Mouse (Mus musculus): Measurements from ENCODE around the gene Prkcb. TPM values are rescaled to one million over a fixed set of nuclear protein-coding genes. Genes with fewer than 3 reads are reported as not detected.

The Prkcb gene
- polyA plus RNA-seq, 1 experiment from 2014 or later = 4.8 TPM

GRCm38 (mm10) chr7:122423816-122424215, 135.3 kb downstream of the Prkcb start:
- no peak overlapping the region for H3K4me3 ChIP-seq (ENCODE audit: low read length)
- no peak overlapping the region for H3K27ac ChIP-seq (ENCODE audit: low read length)
- H3K4me1 ChIP-seq (ENCODE audit: insufficient read depth, low read length) = no peaks in the 10 kb centered on the region
- H3K9ac ChIP-seq (replicated peaks; ENCODE audit: low read length) = no peak overlapping the region
- no peaks in the 10 kb centered on the region for H3K9me3 ChIP-seq (ENCODE audit: low read length)
- no peak overlapping the region for H3K4me2 ChIP-seq (replicated peaks; ENCODE audit: low read depth, low read length)
- H3K27me3 ChIP-seq (ENCODE audit: insufficient read depth, low read length) = no peaks in the 10 kb centered on the region
- no peaks in the 10 kb centered on the region for H3K36me3 ChIP-seq (ENCODE audit: insufficient read depth, low read length)
- no peak for ATAC-seq (ENCODE audit: low FRiP score, low TSS enrichment)
- WGBS = 45% methylated on average over 4 of the region's 4 CpGs

- H3K9me3 ChIP-seq (ENCODE audit: low read length) = no peaks in the 10 kb centered on the region
- WGBS = 40% methylated on average over 5 of the region's 5 CpGs
- H3K36me3 ChIP-seq (ENCODE audit: insufficient read depth, low read length) = no peaks in the 10 kb centered on the region
- H3K4me2 ChIP-seq (replicated peaks; ENCODE audit: low read depth, low read length) = no peak overlapping the region
- H3K4me1 ChIP-seq (ENCODE audit: insufficient read depth, low read length) = no peaks in the 10 kb centered on the region
- H3K27me3 ChIP-seq (ENCODE audit: insufficient read depth, low read length) = no peaks in the 10 kb centered on the region
- no peak overlapping the region for H3K27ac ChIP-seq (ENCODE audit: low read length)
- no peak overlapping the region for H3K9ac ChIP-seq (replicated peaks; ENCODE audit: low read length)
- no peak overlapping the region for H3K4me3 ChIP-seq (ENCODE audit: low read length)
- ATAC-seq (ENCODE audit: low FRiP score, low TSS enrichment) = 0 out of 2 replicates have a peak, but pooled peaks have one; percentile 23
Measured at GRCm38 (mm10) chr7:122429134-122429533, 140.6 kb downstream of the Prkcb start.

GRCm38 (mm10) chr7:122432401-122432800, 143.8 kb downstream of the Prkcb start:
- no peaks in the 10 kb centered on the region for H3K27me3 ChIP-seq (ENCODE audit: insufficient read depth, low read length)
- H3K9ac ChIP-seq (replicated peaks; ENCODE audit: low read length) = no peak overlapping the region
- ATAC-seq (ENCODE audit: low FRiP score, low TSS enrichment) = no peak
- WGBS = 80% methylated on average over 4 of the region's 4 CpGs
- no peak overlapping the region for H3K4me3 ChIP-seq (ENCODE audit: low read length)
- no peaks in the 10 kb centered on the region for H3K9me3 ChIP-seq (ENCODE audit: low read length)
- H3K4me1 ChIP-seq (ENCODE audit: insufficient read depth, low read length) = no peaks in the 10 kb centered on the region
- no peak overlapping the region for H3K27ac ChIP-seq (ENCODE audit: low read length)
- no peaks in the 10 kb centered on the region for H3K36me3 ChIP-seq (ENCODE audit: insufficient read depth, low read length)
- no peak overlapping the region for H3K4me2 ChIP-seq (replicated peaks; ENCODE audit: low read depth, low read length)

- no peak overlapping the region for H3K9ac ChIP-seq (replicated peaks; ENCODE audit: low read length)
- no peaks in the 10 kb centered on the region for H3K27me3 ChIP-seq (ENCODE audit: insufficient read depth, low read length)
- no peaks in the 10 kb centered on the region for H3K4me1 ChIP-seq (ENCODE audit: insufficient read depth, low read length)
- H3K36me3 ChIP-seq (ENCODE audit: insufficient read depth, low read length) = no peaks in the 10 kb centered on the region
- H3K4me3 ChIP-seq (ENCODE audit: low read length) = no peak overlapping the region
- no peaks in the 10 kb centered on the region for H3K9me3 ChIP-seq (ENCODE audit: low read length)
- no peak overlapping the region for H3K27ac ChIP-seq (ENCODE audit: low read length)
- no peak overlapping the region for H3K4me2 ChIP-seq (replicated peaks; ENCODE audit: low read depth, low read length)
- WGBS = 80% methylated on average over 5 of the region's 5 CpGs
- no peak for ATAC-seq (ENCODE audit: low FRiP score, low TSS enrichment)
Measured at GRCm38 (mm10) chr7:122433377-122433776, 144.8 kb downstream of the Prkcb start.

- Histone ChIP-seq H3K36me3 (ENCODE audit: insufficient read depth, low read length) (no peaks in the 10 kb centered on the region), H3K9me3 (ENCODE audit: low read length) (no peaks in the 10 kb centered on the region), H3K4me2 (replicated peaks; ENCODE audit: low read depth, low read length) (no peak overlapping the region), H3K9ac (replicated peaks; ENCODE audit: low read length) (no peak overlapping the region), H3K27ac (ENCODE audit: low read length) (no peak overlapping the region), H3K4me3 (ENCODE audit: low read length) (no peak overlapping the region), H3K27me3 (ENCODE audit: insufficient read depth, low read length) (no peaks in the 10 kb centered on the region), H3K4me1 (ENCODE audit: insufficient read depth, low read length) (no peaks in the 10 kb centered on the region)
- WGBS = 76% methylated on average over 4 of the region's 4 CpGs
- ATAC-seq (ENCODE audit: low FRiP score, low TSS enrichment) = no peak
Measured at GRCm38 (mm10) chr7:122434941-122435340, 146.4 kb downstream of the Prkcb start.

- H3K36me3 ChIP-seq (ENCODE audit: insufficient read depth, low read length) = no peaks in the 10 kb centered on the region
- H3K4me2 ChIP-seq (replicated peaks; ENCODE audit: low read depth, low read length) = no peak overlapping the region
- ATAC-seq (ENCODE audit: low FRiP score, low TSS enrichment) = no peak
- no peaks in the 10 kb centered on the region for H3K27me3 ChIP-seq (ENCODE audit: insufficient read depth, low read length)
- no peak overlapping the region for H3K27ac ChIP-seq (ENCODE audit: low read length)
- no peak overlapping the region for H3K9ac ChIP-seq (replicated peaks; ENCODE audit: low read length)
- no peaks in the 10 kb centered on the region for H3K9me3 ChIP-seq (ENCODE audit: low read length)
- H3K4me3 ChIP-seq (ENCODE audit: low read length) = no peak overlapping the region
- no peaks in the 10 kb centered on the region for H3K4me1 ChIP-seq (ENCODE audit: insufficient read depth, low read length)
- 85% methylated on average over 7 of the region's 7 CpGs for WGBS
Measured at GRCm38 (mm10) chr7:122435561-122435960, 147.0 kb downstream of the Prkcb start.

- no peak overlapping the region for H3K9ac ChIP-seq (replicated peaks; ENCODE audit: low read length)
- WGBS = 84% methylated on average over 1 of the region's 1 CpGs
- no peak for ATAC-seq (ENCODE audit: low FRiP score, low TSS enrichment)
- no peak overlapping the region for H3K4me2 ChIP-seq (replicated peaks; ENCODE audit: low read depth, low read length)
- no peak overlapping the region for H3K27ac ChIP-seq (ENCODE audit: low read length)
- H3K36me3 ChIP-seq (ENCODE audit: insufficient read depth, low read length) = no peaks in the 10 kb centered on the region
- H3K27me3 ChIP-seq (ENCODE audit: insufficient read depth, low read length) = no peaks in the 10 kb centered on the region
- no peak overlapping the region for H3K4me3 ChIP-seq (ENCODE audit: low read length)
- no peaks in the 10 kb centered on the region for H3K9me3 ChIP-seq (ENCODE audit: low read length)
- no peaks in the 10 kb centered on the region for H3K4me1 ChIP-seq (ENCODE audit: insufficient read depth, low read length)
Measured at GRCm38 (mm10) chr7:122437390-122437789, 148.8 kb downstream of the Prkcb start.

- Histone ChIP-seq H3K9me3 (ENCODE audit: low read length) (peaks cover 2% of the 10 kb centered on the region; the same call in 1 of the 2 replicates), H3K27ac (ENCODE audit: low read length) (no peak overlapping the region), H3K36me3 (ENCODE audit: insufficient read depth, low read length) (no peaks in the 10 kb centered on the region), H3K27me3 (ENCODE audit: insufficient read depth, low read length) (no peaks in the 10 kb centered on the region), H3K9ac (replicated peaks; ENCODE audit: low read length) (no peak overlapping the region), H3K4me1 (ENCODE audit: insufficient read depth, low read length) (no peaks in the 10 kb centered on the region), H3K4me3 (ENCODE audit: low read length) (no peak overlapping the region), H3K4me2 (replicated peaks; ENCODE audit: low read depth, low read length) (no peak overlapping the region)
- 65% methylated on average over 6 of the region's 6 CpGs for WGBS
- no peak for ATAC-seq (ENCODE audit: low FRiP score, low TSS enrichment)
Measured at GRCm38 (mm10) chr7:122445056-122445455, 156.5 kb downstream of the Prkcb start.

GRCm38 (mm10) chr7:122452671-122453070, 164.1 kb downstream of the Prkcb start:
- Histone ChIP-seq H3K4me1 (ENCODE audit: insufficient read depth, low read length) (no peaks in the 10 kb centered on the region), H3K36me3 (ENCODE audit: insufficient read depth, low read length) (no peaks in the 10 kb centered on the region), H3K27ac (ENCODE audit: low read length) (no peak overlapping the region), H3K4me3 (ENCODE audit: low read length) (no peak overlapping the region), H3K27me3 (ENCODE audit: insufficient read depth, low read length) (no peaks in the 10 kb centered on the region), H3K9me3 (ENCODE audit: low read length) (no peaks in the 10 kb centered on the region), H3K4me2 (replicated peaks; ENCODE audit: low read depth, low read length) (no peak overlapping the region), H3K9ac (replicated peaks; ENCODE audit: low read length) (no peak overlapping the region)
- no peak for ATAC-seq (ENCODE audit: low FRiP score, low TSS enrichment)
- WGBS = 76% methylated on average over 8 of the region's 8 CpGs

- 72% methylated on average over 9 of the region's 9 CpGs for WGBS
- Histone ChIP-seq H3K27ac (ENCODE audit: low read length) (no peak overlapping the region), H3K4me2 (replicated peaks; ENCODE audit: low read depth, low read length) (no peak overlapping the region), H3K9ac (replicated peaks; ENCODE audit: low read length) (no peak overlapping the region), H3K4me3 (ENCODE audit: low read length) (no peak overlapping the region), H3K4me1 (ENCODE audit: insufficient read depth, low read length) (no peaks in the 10 kb centered on the region), H3K36me3 (ENCODE audit: insufficient read depth, low read length) (no peaks in the 10 kb centered on the region), H3K27me3 (ENCODE audit: insufficient read depth, low read length) (no peaks in the 10 kb centered on the region), H3K9me3 (ENCODE audit: low read length) (no peaks in the 10 kb centered on the region)
- ATAC-seq (ENCODE audit: low FRiP score, low TSS enrichment) = peak; percentile 46; the same call in 1 of the 2 replicates
Measured at GRCm38 (mm10) chr7:122459203-122459965, 170.8 kb downstream of the Prkcb start.

Measured in kidney, embryonic 16.5 days (tissue).